Mouse (Mus musculus) kidney, adult 2 months (tissue): ENCODE results near the gene Trh. TPM values are rescaled to one million over a fixed set of nuclear protein-coding genes. Genes with fewer than 3 reads are reported as not detected.

ENCODE experiments used
- DNase-seq: peaks from one replicate; pipeline ENCODE4 v3.0.0; 2021
- H3K27ac ChIP-seq: fragments of 200-500 bp; 2 replicates; pipeline ENCODE4 v1.5.1; 2012; ENCODE audit warnings: low read depth, low read length, control low read depth, inconsistent platforms; ENCODE audit not compliant: insufficient read depth
- H3K27me3 ChIP-seq: fragments of 200-500 bp; replicated peaks from 2 replicates; pipeline ENCODE4 v1.6.1; 2012; ENCODE audit warnings: mild to moderate bottlenecking, moderate library complexity, low read length, inconsistent platforms; ENCODE audit not compliant: control insufficient read depth, insufficient read depth
- H3K36me3 ChIP-seq: fragments of 200-500 bp; 2 replicates; pipeline ENCODE4 v1.6.1; 2012; ENCODE audit warnings: mild to moderate bottlenecking, moderate library complexity, low read length, inconsistent platforms; ENCODE audit not compliant: control insufficient read depth, insufficient read depth
- H3K4me1 ChIP-seq: fragments of 200-500 bp; 2 replicates; pipeline ENCODE4 v1.6.1; 2011; ENCODE audit warnings: low read length; ENCODE audit not compliant: control insufficient read depth, insufficient read depth
- H3K4me3 ChIP-seq: fragments of 200-500 bp; 2 replicates; pipeline ENCODE4 v1.5.1; 2011; ENCODE audit warnings: mild to moderate bottlenecking, low read depth, low read length, control low read depth; ENCODE audit not compliant: insufficient read depth
- CTCF ChIP-seq: fragments of 200-500 bp; conservative IDR thresholded peaks from 2 replicates; pipeline ENCODE4 v1.5.1; 2011; ENCODE audit warnings: low read depth, mild to moderate bottlenecking, control low read depth, low read length, moderate library complexity, mixed read lengths; ENCODE audit not compliant: insufficient read depth, insufficient read length
- POLR2A ChIP-seq: fragments of 200-500 bp; IDR thresholded peaks from one replicate; pipeline ENCODE4 v1.6.1; 2011; ENCODE audit warnings: low read depth, low read length, control low read depth
- WGBS: fragments of 180-500 bp; shearing (Covaris S2); methylation state at CpG from one replicate; pipeline ENCODE4 v1.1.7; 2018; 5-methylcytosine and 5-hydroxymethylcytosine counted together
- polyA plus RNA-seq: library from polyadenylated mRNA; depleted of rRNA; stranded (reverse); fragments of >200 nt; gene quantifications from 2 replicates; pipeline ENCODE4 v1.2.3, GENCODE M21; 2012; rRNA removed

The Trh gene
- polyA plus RNA-seq, 1 experiment: not detected

DNA sequence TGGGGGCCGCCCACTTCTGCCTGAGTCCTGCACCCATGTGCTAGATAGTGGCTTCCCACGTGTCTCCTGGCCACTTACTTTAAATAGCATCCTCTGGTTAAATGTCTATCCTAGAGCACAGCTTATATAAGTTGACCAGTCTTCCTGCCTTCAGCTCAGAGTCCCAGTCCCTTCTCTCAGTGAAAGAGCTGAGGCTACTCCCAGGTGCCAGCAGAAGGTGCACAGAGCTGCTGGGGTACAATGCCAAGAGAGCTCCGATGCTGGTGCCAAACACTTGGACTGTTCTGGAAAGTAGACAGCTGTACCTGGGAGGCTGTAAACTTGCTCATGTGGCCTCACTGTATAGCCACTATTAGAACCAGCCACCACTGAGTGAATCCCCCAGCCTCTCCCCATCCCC is 22.4 kb downstream of the Trh start:
- Histone ChIP-seq H3K27me3 (no peaks in the 10 kb centered on the region), H3K36me3 (no peaks in the 10 kb centered on the region), H3K27ac (peak overlapping the region; percentile 81), H3K4me3 (no peak overlapping the region), H3K4me1 (peaks cover 2% of the 10 kb centered on the region; the same call in 1 of the 2 replicates)
- 54% methylated on average over 3 of the region's 3 CpGs for WGBS
- TF ChIP-seq POLR2A: no peak
- TF ChIP-seq CTCF: no peak
- DNase-seq: peak; percentile 61

DNA sequence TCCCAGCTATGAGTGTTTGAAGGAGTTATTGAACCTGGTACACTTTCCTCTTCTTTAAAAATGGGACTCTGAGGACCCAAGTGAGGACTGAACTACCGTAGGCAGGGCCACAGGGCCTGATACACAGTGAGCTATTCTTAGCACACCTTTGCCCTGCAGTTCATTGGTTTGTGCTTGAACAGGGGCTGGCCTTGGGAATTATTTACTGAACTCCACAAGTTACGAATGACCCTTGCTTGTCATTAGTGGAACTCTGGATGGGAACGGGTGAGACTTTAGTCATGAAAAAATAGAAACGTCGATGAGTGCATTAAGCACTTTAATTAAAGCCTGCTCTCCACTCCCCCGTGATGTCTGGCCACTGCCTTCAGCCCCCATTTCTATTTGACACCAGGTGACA is 22.8 kb downstream of the Trh start:
- Histone ChIP-seq H3K36me3 (no peaks in the 10 kb centered on the region), H3K4me1 (peaks cover 2% of the 10 kb centered on the region; the same call in 1 of the 2 replicates), H3K27me3 (no peaks in the 10 kb centered on the region), H3K27ac (peak overlapping the region; percentile 90), H3K4me3 (peak overlapping the region; percentile 37; the same call in 1 of the 2 replicates)
- TF ChIP-seq CTCF (no peak), POLR2A (no peak)
- WGBS: 34% methylated on average over 6 of the region's 6 CpGs
- peak; percentile 86 for DNase-seq

DNA sequence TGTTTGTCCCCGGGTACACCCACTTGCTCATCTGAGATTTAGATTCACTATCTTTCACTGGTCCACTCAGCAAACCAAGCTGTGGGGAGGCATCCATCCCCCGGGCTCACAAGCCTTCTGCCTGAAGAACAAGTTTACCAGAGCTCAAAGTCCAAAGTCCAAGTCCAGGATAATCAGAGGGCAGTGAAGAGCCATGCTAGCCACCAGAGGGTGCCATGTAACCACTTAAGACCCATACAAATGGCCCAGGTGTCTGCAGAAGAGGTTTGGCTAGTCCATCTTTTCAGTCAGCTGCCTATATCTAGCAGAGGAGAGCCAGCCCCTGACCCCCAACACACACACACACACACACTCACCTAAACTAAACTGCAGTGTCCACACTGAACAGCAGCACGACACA is 25.0 kb downstream of the Trh start:
- Histone ChIP-seq H3K27ac (no peak overlapping the region), H3K4me1 (peaks cover 6% of the 10 kb centered on the region; the same call in 1 of the 2 replicates), H3K4me3 (no peak overlapping the region), H3K36me3 (no peaks in the 10 kb centered on the region), H3K27me3 (no peaks in the 10 kb centered on the region)
- DNase-seq: peak; percentile 93
- TF ChIP-seq POLR2A (no peak), CTCF (peak; percentile 89)
- WGBS: 35% methylated on average over 3 of the region's 3 CpGs

DNA sequence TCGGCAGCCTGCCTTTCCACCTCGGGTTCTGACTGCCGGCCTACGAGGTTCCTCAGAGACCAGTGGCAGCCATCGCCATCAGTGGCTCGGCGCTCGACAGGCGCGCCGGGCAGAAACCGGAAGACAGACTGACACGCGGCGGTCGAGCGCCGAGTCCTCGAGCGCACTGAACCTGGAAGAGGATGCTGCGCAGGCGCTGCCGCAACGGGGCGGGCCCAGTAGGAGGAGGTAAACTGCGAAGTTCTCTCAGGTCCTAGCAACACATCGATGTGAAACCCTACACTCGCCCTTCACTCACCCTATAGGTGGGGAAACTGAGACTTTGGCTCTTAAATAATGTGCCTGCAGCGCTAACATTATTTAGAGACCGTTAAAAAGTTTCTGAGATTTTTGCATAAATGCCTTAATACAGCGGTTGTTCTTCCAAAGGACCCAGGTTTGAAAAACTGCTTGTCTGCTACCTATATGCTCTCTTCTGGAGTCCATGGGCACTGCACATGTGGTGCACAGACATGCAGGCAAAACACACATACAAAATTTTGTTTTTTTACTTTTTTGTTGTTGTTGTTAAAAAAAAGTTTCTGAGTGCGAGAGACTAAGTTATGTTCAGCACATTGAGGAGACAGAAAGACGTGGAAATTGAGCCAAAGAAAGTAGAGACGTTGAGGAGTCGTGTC is 29.5 kb downstream of the Trh start, which contains the start of gene Rbsn:
TSS of gene Rbsn (minus strand) at position 153 of the 677 bp plus-strand sequence.
- H3K27ac ChIP-seq: peak within 1 kb of the TSS; percentile 11; the same call in 1 of the 2 replicates
- peaks cover 6% of the 10 kb centered on the region; the same call in 1 of the 2 replicates for H3K4me1 ChIP-seq
- no peaks in the 10 kb centered on the region; the same call in 1 of the 2 replicates for H3K36me3 ChIP-seq
- WGBS: 8% methylated on average over 35 of the region's 35 CpGs
- DNase-seq: peak; percentile 96
- no peaks in the 10 kb centered on the region for H3K27me3 ChIP-seq
- peak within 1 kb of the TSS; percentile 68 for H3K4me3 ChIP-seq
- TF ChIP-seq POLR2A (peak; percentile 51), CTCF (0 out of 2 replicates have a peak, but pooled peaks have one; percentile 11)

DNA sequence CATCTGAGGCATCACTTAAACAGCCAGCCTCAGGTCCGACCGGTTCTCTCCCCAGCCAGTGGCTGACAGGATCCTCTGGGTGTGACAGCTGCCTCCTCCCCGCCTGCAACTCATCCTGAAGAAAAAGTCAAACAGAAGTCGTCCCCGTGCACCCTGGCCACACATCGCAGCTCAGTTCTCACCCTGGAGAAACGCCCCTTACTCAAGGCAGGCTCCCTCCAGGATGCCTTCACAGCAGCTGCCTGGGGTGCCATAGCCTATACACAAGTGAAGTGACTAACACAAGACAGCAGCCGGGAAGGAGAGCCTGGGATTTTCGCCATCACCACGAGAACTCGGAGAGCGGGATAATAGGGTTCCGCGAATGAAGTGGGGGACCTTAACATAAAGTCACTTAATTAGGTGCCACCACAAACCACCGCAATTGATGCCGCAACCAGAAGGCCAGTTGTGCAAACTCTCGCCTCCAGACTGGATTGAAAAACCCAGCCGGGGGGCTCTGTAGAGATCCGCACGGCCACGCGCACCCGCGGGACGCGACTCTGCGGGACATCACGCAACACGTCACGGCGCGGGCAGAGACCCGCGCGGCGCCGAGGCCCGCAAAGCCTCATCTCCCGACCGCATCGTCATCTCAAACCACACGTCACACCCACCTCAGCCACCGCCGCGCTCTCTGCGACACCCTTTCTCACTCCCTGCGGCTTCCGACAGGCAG is 30.2 kb downstream of the Trh start:
- Histone ChIP-seq H3K4me3 (peak overlapping the region; percentile 68), H3K27ac (no peak overlapping the region), H3K27me3 (no peaks in the 10 kb centered on the region), H3K4me1 (peaks cover 6% of the 10 kb centered on the region; the same call in 1 of the 2 replicates), H3K36me3 (no peaks in the 10 kb centered on the region; the same call in 1 of the 2 replicates)
- WGBS: under 1% methylated on average over 48 of the region's 48 CpGs
- TF ChIP-seq POLR2A: no peak
- no peak for TF ChIP-seq CTCF
- DNase-seq: no peak

DNA sequence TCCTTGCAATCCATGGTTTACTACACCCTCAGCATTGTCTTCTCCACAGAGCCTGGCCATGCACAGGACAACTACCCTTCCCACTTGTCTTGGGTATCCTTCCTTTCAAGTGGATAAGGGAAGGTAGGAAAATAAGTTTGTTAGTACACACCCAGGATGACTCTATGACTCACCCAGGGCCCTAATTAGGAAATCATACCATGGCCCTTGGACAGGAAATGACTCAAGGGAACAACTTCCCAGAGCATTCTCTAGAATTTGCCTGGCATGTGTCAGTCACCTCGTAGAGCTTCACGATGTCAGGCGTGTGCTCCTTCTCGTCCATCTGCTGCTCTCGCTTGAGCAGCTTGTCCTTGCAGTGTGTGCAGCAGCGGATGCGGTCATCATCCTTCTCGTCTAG is 45.0 kb downstream of the Trh start:
- H3K27me3 ChIP-seq: no peaks in the 10 kb centered on the region
- 83% methylated on average over 8 of the region's 8 CpGs for WGBS
- no peaks in the 10 kb centered on the region for H3K4me1 ChIP-seq
- H3K4me3 ChIP-seq: no peak overlapping the region
- TF ChIP-seq POLR2A (no peak), CTCF (no peak)
- no peak overlapping the region for H3K27ac ChIP-seq
- H3K36me3 ChIP-seq: peaks cover 16% of the 10 kb centered on the region
- no peak for DNase-seq

Other genes starting within 250 kb of the Trh start
- gene Nr2c2, start 153.3 kb downstream of the Trh start, polyA plus RNA-seq: 14.5 and 15.5 TPM in 2 replicates
- 21.0 and 25.2 TPM in 2 replicates for gene Mrps25, start 60.6 kb downstream of the Trh start, polyA plus RNA-seq
- gene Rbsn, start 29.7 kb downstream of the Trh start, polyA plus RNA-seq: 10.4 and 10.5 TPM in 2 replicates